Mouse (Mus musculus) G1E-ER4 (cell line): ENCODE measurements around the gene Znrf4. TPM values are rescaled to one million over a fixed set of nuclear protein-coding genes. Genes with fewer than 3 reads are reported as not detected.

Experiments
- GATA1 ChIP-seq: IDR thresholded peaks from one replicate; pipeline ENCODE4 v1.8.0; 2012; ENCODE audit warnings: low read length, inconsistent platforms
- polyA plus RNA-seq: library from polyadenylated mRNA; stranded (reverse); fragments of >175 nt; gene quantifications from 2 replicates; pipeline ENCODE4 v1.2.3, GENCODE M21; 2012

Gene Znrf4
- polyA plus RNA-seq, 1 experiment, result not detected

DNA sequence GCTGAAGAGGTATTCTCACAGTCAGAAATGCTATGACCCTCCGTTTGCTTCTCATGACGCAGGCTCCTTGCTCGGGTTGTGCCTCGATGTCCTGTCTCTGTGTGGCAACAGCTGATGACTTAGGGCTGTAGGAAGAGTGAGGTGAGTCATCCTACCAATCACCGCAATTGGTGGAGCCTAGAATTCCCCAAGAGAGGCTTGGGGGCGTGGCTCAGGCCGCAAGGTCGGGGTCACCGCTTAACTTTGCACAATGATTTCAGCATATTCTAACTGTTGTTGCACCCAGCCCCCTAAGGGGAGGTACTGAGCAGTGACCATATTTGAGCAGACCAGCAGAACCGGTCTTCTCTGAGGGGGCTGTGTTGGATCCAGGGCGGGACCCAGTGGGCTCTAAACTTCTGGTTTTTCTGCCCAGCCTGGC lies 34.0 kb downstream of the Znrf4 start:
- TF ChIP-seq GATA1, result no peak

DNA sequence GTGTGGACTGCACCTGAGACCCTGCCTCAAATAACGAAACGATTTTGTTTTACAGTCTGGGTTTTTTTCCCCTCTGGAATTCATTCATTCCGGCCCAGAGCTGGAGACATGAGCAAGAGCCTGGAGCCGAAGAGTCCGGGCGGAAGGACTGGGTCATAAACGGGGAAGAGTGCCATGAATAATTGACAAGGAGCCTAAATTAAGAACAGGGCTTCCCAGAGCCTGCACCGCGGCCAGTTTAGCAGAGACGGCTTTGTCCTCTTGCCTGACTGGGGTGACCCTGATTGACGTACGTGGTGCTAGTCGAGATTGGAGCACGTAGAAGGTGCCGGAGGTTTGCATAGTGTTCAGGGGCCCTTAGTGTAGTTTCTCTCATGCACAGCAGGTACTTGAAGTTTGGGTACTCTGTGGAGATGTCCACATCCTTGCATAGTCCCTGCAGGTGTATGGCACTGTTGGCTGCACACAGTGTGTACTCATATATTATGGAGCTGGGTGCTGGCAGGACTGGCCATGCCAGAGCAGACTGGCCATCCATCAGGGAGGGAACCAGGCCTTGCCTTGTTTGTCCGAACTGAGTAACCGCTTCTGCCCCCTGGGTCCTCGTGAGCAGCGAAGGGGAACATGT lies 34.9 kb downstream of the Znrf4 start:
- TF ChIP-seq GATA1, result no peak

DNA sequence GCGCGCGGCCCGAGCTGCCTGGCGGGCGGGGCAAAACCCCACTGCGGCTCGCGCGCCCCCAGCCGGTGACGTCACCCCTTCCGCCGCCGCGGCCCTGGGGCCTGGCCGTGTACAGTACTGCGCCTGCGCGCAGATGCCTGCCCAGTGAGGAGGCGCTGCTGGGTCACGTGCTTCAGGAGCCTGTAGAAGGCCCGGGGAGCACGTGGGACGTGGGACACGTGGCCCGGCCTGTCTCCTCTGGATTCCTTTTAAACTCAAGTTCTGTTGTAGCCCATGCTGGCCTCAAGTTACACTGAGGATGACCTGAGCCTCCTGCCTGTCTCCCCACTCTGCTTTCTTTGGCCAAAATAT lies 35.9 kb downstream of the Znrf4 start, which contains the start of gene Ptprs:
Gene Ptprs, minus strand, starts transcription at position 82 of the 351 bp plus-strand sequence.
- TF ChIP-seq GATA1, result no peak

DNA sequence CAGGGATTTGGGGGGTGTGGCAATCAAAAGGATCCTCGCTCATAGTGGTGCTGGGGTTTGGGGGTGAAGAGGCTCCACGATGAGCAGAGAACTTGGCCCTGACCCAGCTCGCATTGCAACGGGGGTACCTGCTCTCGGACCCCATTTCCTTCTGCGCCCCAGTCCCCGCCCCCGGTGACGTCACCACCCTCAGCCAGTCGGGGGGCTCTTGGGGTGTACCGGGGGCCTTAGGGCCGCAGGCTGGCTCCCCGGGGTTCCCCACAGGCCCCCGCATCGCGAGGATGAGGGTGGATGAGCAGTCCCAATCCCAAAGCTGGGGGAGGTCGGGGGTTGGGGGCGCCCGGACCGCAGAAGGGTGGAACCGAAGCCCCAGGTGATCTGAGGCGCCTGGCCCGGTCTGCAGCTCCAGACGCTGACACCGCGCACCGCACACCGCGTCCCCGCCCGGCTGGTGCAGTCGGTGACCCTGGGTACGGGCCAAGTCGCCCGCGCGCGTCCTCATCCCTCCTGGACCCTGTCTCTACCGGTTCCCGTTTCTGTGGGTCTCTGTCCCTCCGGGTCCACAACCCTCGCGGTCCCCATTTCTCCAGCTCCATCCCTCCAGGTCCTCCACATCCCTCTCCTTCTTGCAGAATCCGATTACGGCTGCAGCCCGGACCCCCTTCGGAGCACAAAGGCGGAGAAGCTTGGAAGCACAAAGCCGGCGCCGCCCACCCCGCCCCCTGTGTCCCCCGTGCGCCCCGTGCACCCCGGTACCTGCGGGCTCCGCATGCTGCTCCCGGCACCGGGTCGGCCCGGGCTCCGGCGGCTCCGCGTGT lies 36.4 kb downstream of the Znrf4 start:
- no peak for TF ChIP-seq GATA1

GRCm38 (mm10) chr17:56474831-56475581 lies 37.2 kb downstream of the Znrf4 start:
- TF ChIP-seq GATA1, result no peak

DNA sequence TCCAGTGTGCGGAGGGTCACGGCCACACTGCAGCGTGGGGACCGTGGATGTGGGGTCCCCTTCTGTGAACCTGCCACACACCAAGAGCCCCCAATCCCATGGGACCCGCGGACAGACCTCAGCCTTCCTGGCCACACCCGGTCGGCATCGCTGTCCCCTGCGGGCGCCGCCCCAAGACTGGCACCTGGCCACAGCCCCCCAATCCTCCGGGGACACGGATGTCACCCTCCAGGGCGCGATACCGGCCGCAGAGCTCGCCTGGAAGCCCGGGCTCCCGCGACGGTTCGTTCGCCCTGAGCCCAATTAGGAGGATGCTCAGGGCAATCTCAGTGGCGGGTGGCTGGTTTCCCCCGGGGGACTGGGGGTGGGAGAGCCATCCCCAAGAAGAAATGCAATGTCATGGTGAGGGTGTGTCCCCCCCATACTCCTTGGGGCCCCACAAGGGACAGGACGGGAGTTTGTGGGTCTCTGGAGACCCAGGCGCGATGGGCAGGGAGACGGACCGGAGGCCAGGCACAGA lies 37.9 kb downstream of the Znrf4 start:
- TF ChIP-seq GATA1, result no peak

GRCm38 (mm10) chr17:56473611-56473905 lies 38.7 kb downstream of the Znrf4 start:
- TF ChIP-seq GATA1, result no peak

DNA sequence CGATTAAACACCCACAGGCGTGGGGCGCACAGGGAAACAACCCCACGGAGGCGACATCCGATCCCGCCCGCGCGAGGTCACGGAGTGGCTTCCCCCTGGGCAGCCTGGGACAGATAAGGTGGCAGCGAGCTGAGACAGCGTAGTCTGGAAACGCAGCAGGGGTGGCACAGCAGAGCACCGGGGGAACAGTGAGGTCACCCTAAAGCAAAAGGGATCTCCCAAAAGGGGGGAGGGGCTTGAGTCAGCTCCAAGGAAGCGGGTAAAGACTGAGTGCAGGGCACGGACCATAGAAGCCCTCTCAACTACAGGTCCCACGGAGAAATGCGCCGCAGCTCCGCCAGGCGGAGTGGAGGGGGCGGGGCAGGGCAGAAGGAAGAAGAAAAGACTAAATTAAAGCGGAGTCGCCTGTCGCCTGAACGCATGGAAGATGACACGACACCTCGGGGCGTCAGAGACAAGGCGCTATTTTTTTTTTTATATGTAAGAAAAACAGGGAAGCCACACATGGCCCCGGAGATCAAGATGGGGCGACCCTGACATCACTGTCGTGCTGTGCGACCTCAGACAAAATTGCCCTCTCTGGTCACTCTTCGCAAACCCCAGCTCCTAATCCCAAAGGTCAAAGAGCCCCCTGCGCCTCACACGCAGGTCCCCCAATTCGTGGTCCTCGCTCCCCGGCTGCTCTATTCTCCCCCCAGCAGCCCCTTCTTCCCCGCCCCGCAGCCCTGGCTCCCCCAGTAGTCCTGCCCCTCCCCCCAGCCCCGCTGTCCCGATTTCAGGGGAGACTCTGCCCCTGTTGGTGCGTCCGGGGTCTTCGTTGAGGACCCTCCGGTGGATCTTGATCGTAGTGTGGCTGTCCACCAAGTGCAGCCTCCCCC lies 39.3 kb downstream of the Znrf4 start:
- no peak for TF ChIP-seq GATA1

DNA sequence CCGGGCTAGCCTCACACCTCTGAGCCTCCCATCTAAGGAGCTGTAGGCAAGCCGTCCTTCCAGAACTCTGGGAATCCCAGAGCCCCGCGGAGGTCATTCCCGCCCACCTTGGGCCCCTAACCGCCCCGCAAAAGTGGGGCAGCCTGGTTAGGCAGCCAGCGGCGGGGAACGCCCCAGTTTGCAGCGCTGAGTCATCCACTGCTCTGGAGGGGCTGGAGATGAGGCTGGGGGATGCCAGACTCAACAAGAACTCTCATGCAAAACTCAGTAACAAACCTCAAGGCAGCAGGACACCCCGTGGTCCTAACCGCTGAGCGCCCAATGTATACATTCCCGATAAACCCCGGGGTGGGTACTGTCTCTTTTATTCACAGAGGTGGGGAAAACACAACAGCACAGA lies 40.1 kb downstream of the Znrf4 start:
- no peak for TF ChIP-seq GATA1

DNA sequence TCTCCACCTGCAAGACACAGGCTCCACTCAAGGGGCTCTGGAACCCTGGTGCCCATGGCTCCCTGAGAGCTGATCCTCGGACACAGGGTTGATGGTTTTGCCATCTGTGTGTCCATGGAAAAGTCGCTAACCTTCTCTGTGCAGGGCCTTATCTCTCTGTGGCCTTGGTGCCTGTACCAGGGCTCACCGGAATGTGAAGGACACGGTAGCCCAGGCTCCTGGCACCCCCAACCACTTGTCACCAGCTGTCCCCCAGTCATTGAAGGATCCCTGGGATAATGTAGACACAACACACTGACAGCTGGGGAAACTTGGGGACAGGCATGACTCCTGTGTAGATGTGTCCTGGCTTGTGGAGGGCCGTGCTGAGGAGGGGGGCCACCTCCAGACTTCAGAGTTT lies 41.1 kb downstream of the Znrf4 start:
- no peak for TF ChIP-seq GATA1

DNA sequence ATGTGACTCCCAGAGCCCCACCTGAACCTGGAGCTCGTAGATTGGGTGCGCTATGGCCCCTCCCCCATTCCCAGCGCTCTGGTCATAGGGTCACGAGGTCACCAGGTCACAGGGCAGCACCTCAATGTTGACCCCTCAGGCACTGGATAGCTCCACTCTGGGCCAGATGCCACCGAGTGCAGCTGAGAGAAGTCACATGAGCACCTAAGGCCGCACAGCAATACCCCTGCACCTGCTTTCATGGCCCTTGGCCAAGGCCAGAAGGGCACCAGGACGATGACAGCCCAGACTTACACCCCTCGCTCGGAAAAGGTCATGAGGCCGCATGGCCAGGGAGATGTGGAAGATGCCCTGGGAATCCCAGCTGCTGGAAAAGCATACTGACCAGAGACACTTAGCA lies 41.7 kb downstream of the Znrf4 start:
- no peak for TF ChIP-seq GATA1

DNA sequence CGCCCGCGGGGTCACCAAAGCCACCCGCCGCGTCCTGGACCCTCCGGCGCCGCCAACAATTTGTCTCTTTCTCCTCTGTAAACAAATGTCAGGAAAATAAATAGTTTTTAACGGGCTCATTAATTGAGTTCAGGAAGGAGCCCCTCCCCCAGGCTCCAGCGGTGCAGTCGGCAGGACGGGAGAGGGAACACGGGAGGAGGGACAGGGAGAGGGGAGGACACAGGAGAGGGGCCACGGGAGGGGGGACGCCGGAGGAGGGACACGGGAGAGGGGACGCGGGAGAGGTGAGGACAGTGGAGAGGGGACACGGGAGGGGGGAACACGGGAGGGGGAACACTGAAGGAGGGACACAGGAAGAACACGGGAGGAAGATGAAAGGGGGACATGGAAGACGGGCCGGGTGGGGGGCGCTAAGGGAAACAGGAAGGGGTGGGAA lies 42.2 kb downstream of the Znrf4 start:
- no peak for TF ChIP-seq GATA1

- TF ChIP-seq GATA1, result no peak
These were observed 43.0 kb downstream of the Znrf4 start for GRCm38 (mm10) chr17:56469275-56469674.

DNA sequence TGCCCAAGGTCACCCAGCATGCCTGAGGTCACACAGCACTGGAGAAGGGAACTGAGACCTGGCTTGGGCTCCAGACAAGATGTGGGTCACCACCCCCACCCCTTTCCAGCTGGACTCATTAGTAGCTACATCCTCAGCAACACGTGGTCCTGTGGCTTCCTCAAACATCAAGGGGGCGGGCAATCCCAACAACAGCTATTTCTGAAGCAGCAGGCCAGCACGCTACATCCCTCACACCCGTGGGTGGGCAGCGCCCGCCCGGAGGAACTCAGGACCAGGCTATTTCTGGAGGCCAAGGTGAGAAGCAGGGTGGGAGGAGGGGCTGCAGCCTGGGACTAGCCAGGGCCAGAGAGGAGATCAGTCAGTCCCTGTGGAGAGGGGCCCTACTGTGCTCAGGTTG lies 43.4 kb downstream of the Znrf4 start:
- no peak for TF ChIP-seq GATA1

GRCm38 (mm10) chr17:56468380-56468779 lies 43.9 kb downstream of the Znrf4 start:
- no peak for TF ChIP-seq GATA1
